Mouse (Mus musculus) v-Abl transformed pro-B cells (cell line): Measurements from ENCODE around the gene Ralgps2.

ENCODE experiments used
- in situ Hi-C, 2 experiments: fragments of 400-800 bp; cut with MboI; formaldehyde crosslinking; loops; one replicate each; pipeline ENCODE4 v1.15.1; 2025; ENCODE audit not compliant: unreplicated experiment in 2 of 2

Gene Ralgps2

DNA sequence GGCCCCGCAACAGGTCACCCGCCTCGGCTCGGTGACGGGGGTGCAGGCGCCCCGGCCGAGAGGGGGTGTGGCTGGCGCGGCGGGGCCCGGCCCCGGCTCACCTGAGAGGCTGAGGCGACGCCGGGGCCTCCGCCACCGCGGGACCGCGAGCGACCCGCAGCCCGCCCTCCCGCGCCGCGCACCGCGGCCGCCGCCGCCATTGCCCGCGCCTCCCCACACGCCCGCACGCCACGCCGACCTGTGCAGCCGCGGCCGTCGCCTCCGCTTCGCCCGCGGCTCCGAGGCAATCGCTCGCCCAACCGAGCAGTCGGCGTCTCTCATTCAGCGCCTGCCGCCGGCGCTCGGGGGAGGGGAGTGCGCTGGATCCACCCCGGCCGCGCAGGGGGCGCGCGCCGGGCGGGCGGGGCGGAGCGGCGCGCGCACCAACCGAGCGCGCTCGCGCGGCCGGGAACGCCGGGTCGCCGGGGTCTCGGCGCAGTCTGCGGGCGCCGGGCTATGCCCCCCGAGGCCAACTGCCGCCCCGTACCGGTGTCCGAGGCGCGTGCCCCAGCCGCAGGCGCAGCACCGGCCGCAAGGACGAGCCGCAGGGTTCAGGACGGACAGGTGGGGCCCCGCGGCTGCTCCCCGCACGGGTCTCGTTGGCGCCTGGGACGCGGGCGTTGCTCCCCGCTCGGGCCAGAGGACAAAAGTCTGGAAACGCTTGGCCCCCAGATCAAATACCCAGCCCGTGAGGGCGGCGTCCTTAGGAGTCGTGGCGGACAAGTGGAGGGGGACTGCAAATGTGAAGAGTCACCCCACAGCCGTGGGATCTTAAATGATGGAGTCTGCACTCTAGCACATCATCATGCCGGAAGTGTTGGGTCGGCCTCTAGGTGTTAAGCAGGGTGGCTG is at the start of gene Ralgps2:
Gene Ralgps2 (minus strand): TSS at position 376 of the 891 bp plus-strand sequence.
- in situ Hi-C loops, result loop anchor here (5.0 to 10.0 kb wide), 2 partner anchors 48 to 115 kb away; no protein-coding TSS in a partner anchor

DNA sequence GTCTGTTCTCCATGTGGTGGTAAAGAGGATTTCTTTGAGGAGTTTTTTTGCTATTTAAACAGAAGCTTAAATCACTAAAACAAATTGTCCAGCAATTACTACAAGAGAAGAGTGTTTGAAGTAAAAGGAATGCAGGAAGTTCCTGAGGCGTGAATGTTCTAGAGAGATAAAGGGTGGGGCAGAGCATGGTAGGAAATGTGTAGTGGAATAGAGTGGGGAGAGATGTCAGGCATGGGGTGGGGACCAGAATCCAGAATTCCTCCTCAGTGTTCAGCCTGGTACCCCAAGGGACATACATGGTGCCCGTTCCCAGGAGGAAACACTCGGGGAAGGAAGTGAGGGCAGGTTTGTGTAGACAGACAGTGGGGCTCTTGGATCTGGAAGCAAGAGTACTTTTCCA is 48.1 kb upstream of the Ralgps2 start:
- in situ Hi-C loops, result loop anchor here in 1 of 2 experiments (5.0 kb wide), 2 partner anchors 45 to 60 kb away; no protein-coding TSS in a partner anchor

DNA sequence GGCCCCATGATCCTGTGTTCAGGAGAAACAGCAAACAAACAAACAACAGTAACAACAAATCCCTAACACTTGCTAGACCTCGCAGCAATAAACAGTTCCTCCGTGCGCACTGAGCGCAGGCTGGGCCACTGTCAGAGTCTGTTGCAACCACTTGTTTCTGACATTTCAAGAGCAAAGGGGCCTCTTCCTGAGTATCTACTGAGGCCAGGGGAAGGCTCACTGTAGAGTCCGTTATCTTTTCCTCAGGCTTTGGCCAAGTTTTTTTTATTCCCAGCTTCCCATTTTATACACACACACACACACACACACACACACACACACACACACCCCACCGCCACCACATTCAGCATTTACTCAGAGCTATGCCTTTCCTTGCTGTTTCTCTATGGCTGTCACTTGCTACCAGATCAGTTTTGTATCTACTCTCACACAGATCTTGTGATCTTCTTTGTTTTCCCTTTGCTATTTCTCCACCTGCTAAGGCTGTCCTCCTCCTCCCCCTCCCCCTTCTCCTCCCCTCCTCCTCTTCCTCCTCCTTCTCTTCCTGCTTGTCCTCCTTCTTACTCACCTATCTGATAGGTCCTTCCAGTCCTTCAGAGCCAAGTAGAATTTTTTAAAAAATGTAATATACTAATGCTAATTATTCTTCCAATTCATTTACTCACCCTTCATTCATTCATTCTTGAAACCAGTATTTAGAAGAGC is 47.4 kb upstream of the Ralgps2 start:
- in situ Hi-C loops, result loop anchor here in 1 of 2 experiments (5.0 kb wide), 2 partner anchors 44 to 61 kb away; no protein-coding TSS in a partner anchor

DNA sequence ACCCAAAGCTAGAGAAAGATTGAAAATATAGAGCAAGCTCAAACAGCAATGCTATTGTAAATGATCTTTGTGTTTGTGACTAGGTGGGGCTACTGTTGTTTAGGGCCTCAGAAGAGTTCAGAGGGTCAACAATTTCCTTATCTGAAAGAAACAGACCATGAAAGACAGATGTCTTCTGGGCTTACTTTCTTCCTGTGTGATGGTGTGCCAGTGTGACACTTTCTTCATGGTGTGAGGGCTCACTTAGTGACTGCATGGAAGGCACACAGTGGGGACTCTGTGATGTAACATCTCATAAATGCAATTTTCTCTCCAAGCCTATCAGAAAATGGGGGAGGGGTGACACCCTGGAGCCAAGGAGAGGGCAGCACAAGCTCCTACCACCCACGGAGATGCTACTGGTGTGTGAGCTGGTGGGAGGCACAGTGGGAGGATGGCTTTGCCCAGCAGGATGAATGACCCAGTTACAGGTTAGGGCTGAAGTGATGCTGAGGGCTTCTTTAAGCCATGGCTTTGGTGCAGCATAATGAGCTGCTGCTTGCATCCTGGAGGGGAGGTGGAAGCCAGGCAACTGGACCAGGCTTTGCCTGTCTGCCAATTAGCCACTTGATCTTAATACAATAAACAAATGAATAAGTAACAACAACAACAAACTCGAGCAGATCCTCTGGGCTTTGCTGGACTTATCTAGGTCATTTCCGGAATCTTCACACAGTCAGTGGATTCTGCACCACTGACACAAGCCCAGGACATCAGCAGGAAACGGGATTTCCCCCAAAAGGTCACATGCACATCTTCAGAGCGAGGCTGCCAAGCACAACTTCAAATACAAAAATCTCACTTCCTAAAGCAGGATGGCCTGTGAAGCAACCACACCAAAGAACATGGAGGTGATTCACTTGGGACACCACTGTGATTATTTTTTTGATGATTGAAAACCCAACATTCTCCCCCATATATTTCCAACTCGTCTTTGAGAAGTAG is 46.5 kb upstream of the Ralgps2 start:
- in situ Hi-C loops, result loop anchor here in 1 of 2 experiments (5.0 kb wide), 2 partner anchors 44 to 61 kb away; no protein-coding TSS in a partner anchor

DNA sequence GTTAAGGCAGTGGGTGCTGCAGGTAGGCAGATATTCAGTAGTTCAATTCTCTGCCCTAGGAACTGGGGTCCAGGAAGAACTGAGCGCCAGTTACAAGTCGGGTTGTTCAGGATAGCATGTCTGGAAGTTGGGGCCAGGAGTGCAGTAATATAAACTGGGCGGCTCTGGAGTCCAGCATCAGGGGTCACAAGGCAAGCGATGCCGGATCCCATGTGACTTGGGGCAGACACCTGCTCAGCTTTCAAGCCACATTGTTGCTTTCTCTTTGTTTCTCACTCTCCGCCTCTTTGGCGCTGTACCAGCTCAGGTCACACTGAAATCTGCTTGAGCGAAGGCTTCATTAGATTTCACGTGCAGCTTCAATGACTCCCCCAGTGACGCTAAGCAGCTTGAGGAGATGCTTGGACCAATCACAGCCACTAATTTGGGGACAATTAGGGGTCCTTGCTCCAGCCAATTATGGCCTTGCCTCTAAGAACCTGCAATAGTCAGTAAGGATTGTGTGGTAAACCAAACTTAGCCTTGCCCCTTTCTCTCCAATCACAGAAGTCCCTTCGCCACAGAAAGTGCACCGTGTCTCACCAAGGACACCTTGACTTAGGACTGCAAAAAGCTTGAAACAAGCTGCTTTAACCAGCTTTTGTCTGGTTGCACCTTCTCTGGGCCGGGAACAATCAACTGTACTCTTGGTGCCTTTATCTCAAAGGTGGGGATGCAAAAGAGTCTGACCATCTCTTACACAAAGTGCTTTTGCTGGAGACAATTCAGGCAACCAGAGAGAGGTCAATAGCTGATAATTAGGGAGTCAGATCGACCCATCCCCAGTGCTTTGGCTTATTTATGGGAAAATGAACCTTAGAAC is 43.8 kb upstream of the Ralgps2 start:
- in situ Hi-C loops, result loop anchor here in 1 of 2 experiments (5.0 kb wide), 1 partner anchor 66 kb away; no protein-coding TSS in a partner anchor

DNA sequence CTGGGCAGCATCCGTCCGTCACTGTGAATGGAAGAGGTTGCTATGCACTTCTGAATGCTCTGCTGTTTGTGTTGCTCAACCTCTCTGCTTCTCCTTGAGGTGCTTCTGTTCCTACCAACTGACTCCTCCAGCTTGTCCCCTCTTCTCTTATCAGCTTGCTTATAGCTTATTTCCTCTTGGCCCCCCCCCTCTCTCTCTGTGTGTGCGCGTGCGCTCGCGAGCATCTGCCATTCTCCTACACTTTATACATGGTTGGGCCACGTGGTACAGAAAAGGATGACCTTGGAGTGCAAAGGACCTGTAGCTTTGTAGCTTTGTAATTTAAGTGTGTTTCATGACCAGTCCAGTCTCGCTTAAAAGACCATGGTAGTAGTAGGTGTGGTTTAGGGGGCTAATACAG is 42.5 kb upstream of the Ralgps2 start:
- in situ Hi-C loops, result loop anchor here in 1 of 2 experiments (5.0 kb wide), 1 partner anchor 65 kb away; no protein-coding TSS in a partner anchor

DNA sequence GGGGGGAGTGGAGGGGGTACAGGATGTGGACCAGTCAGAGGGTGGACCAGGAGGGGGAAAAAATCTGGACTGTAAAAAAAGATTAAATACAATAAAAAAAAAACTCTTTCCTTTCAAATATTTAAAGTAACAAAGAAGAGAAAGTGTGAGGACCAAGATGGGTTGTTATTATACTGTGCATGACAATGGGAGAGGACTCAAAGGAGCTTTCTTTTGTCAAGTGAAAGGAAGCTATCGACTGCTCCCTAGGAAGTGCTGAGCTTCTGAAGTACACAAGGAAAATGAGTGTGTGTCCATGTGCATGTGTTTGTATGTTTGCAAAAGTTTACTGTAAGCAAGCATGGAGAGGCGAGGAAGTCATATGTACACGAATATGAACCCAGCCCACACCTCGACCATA is 40.3 kb upstream of the Ralgps2 start:
- in situ Hi-C loops, result loop anchor here in 1 of 2 experiments (5.0 kb wide), 1 partner anchor 62 kb away; no protein-coding TSS in a partner anchor

DNA sequence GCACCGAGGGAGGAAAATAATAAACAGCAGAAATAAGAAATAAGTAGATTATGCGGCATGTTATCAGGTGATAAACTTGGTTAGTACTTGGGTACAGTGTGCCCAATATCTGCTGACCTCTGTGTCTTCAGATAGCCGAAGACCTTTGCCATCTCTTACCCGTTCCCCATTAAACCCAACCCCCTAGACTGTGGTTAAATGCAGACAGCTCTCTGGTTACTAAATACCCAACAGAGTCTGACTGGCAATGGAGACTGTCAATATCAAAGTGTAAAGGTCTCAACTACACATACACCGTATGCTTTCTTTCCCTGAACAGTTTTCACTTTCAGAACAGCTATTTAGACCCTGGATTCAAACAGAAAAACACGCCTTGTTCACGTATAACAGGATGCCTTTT is 39.2 kb upstream of the Ralgps2 start:
- in situ Hi-C loops, result no loop called here

DNA sequence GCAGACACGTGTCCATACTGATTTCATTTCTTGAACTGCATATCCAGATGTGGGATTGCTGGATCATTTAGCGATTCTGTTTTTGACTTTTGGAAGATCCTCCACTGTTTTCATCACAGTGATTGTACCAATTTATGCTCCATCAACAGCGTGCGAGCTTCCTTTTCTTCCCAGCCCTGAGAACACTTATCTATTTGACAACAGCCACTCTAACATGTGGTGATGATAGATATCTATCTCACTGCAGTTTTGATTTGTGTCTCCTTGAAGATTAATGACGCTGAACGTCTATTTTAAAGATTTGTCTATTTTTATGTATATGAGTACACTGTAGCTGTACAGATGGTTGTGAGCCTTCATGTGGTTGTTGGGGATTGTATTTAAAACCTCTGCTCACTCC is 34.4 kb upstream of the Ralgps2 start:
- in situ Hi-C loops, result no loop called here

DNA sequence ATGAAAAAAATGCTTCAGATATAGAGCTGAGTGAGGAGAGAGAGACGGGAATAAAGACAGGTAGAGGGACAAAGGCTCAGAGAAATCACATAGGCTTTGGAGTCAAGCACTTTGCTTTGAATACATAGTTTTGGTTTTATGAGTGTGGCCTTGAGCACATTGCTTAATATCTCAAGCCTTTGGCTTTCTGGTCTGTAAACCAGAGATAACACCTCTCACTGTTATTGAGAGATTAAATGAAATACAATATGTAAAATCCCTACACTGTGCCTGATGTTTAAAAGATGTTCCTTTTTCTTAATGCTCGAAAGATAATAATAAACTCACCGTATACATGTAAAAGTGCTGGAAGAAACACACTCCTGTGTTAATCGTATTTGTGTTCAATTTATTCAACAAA is 33.0 kb upstream of the Ralgps2 start:
- in situ Hi-C loops, result no loop called here

DNA sequence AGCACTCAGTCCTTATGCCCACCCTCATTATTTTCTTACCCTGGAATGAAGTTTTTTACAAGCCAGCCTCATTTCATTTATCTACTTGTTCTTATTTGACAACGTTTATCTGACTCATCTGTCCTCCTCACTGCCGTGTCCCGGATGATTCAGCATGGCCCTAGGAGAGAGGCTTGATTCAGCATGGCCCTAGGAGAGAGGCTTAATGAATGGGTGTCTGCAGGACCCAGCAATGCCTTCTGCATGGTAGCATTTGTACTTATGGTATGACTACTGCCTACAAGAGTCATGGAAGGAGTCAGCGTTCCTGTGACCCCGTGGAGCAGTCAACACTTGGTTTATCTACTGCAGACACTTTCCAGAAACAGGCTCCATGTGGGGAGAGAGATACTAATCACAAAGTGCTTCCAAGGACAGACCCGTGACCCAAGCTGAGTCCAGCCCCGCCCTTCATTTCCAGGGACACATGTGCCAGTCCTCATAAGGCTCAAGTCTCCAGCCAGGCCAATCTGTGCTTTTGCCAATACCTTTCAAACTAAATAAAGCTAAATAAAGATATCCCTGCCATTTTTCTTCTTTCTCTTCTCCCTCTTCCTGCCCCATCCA is 31.9 kb upstream of the Ralgps2 start:
- in situ Hi-C loops, result no loop called here

DNA sequence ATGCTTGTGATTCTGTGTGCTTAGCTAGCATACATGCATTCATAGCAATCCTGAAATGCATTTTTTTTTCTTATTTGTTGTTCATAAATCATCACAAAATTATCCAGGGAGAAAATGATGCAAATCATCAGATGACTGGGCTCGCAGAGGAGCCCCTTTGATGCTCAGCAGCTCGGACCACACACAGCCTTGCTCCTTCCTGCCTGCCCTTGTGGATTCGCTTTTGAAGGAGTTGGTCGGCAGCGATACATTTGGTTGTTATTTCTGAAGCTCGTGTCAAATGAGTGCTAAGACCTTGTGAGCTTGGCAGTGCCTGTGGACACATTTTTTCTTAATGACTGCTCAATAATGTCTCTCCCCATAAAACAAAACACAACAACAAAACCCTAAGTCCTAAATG is 31.2 kb upstream of the Ralgps2 start:
- in situ Hi-C loops, result no loop called here

DNA sequence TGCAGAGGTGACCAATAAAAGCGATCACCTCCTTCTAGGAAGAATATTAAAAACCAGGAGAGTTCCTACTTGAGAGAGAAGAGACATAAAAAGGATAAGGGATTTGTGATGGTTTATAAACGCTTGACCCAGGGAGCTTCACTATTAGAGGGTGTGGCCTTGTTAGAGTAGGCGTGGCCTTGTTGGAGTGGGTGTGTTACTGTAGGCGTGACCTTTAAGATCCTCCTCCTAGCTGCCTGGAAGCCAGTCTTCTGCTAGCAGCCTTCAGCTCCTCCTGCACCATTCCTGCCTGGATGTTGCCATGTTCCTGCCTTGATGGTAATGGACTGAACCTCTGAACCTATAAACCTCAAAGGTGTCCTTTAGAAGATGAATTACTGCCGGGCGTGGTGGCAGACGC is 28.7 kb upstream of the Ralgps2 start:
- in situ Hi-C loops, result no loop called here

DNA sequence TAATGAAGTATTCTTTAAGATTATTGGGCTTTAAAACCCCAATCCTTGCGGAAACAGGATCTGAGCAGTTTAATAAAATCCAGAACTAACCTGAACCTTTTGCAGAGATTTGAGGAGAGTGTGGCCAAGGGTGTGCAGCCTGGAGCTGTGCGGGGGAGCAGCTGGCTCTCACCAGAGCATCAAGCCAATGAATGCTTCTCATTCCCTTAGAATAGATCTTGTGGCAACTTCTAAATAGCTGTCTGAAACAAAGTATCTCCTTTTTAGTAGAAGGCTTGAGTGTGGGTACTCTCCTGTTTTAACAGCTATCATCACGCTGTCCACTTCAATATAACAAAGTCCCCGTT is 25.1 kb upstream of the Ralgps2 start:
- in situ Hi-C loops, result no loop called here

DNA sequence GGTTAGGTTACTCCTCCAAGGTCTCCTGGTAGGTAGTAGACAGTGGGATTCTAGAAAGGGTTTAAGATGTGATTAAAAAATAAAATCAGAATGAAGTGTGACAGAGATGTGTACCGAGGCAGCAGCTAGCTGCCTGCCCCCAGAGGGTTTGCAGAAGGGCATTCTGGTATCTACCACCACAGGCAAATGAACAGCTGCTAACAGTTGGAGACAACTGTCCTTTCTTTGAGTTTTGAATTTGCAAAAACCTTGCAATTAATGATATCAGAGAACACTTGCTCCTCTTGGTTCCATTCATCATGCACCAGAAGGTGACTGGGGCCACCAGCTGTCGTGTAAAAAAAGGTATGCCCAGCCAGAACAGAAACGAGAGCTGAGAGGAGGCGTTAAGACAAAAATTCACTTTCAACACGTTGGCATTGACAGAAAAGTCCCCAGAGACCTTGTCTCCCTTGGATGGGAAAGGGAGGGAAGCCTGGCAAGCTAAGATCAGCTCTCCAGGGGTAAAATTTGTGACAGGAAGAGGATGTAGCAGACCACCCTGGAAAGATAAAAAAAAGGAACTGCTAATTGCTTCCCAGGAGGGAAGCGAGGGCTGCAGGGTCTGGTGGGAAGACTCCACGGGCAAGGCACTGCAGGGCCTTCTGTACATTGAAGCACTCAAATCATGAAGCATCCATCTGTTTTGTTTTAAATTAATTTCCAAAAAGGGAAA is 24.6 kb upstream of the Ralgps2 start:
- in situ Hi-C loops, result no loop called here

DNA sequence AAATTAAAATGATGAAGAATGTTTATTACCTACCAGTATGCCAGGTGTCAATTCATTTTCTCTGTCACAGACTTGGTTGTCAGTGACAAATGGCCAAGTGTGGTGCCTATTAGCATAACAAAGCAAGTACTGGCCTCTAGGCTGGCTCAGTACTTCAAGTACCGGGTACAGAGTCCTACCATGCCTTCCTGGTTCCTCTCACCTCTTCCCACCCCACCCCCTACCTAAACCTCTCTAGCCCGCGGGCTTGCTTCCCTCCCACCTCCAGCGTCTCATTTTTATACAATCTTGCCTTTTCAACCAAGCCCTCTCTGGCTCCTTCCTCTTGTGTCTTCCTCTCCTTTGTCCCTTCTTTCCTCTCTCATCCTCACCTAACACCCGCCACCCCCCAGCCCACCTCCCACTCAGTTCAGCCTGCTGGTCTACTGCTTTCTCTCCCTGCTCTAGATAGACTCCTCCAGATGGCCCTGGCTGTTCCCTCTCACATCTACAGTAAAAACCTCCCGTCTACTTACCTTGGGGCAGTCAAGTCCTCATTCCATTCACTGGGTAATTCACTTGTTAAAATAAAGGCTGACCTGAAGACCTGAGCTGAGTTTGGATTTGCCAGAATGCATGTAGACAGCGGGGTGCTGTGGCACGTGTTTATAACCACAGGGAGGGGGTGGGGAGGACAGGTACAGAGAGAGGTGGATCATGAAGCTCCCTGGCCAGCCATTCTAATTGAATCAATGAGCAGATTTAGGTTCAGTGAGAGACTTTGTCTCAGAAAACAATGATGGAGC is 22.2 kb upstream of the Ralgps2 start:
- in situ Hi-C loops, result no loop called here

DNA sequence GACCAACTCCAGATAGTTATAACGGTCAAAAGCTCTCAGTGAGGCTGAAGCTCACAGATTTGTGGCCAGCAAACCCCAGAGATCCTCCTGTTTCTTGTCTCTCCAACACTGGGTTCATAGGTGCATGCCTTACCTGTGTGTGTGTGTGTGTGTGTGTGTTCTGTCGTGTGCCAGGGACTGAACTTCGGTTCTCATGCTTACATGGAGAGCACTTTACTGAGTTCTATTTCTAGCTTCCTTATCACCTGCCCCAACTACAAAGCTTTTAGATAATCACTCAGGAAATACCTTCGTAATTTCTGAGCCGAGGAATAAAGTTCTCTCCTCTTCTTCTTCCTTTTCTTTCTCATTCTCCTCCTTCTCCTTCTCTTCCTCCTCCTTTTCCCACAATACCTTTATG is 19.6 kb upstream of the Ralgps2 start:
- in situ Hi-C loops, result no loop called here

DNA sequence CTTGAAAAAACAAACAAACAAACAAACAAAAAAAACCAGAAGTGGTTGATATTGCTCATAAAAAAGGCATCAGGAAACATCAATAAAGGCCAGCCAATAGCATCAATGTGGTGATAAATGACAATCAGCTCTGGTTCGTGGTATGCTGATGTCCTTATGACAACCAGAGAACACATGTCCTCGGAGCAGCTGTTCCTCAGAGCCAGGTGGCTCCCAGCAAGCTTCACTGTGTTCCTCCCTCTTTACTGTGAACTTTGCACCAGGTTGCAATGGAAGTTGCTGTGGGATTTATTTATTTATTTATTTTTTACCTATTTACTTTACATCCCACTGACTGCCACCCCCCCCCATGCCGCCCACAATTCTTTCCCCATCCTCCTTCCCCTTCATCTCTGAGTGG is 17.9 kb upstream of the Ralgps2 start:
- in situ Hi-C loops, result no loop called here
